Mouse (Mus musculus) liver, postnatal 0 days (tissue): Measurements from ENCODE around the gene Prss27. TPM values are rescaled to one million over a fixed set of nuclear protein-coding genes. Genes with fewer than 3 reads are reported as not detected.

Experiments
- ATAC-seq: fragments of 200-750 bp; cut with Nextera tagmentation; 2 replicates; pipeline ENCODE4 v1.8.0; 2017; ENCODE audit warnings: mild to moderate bottlenecking, moderate library complexity
- DNase-seq: peaks from one replicate; pipeline ENCODE4 v3.0.0-alpha.2; 2016
- H3K27ac ChIP-seq: fragments of 300-500 bp; sonication (generic); 2 replicates; pipeline ENCODE4 v1.5.1; 2014; ENCODE audit warnings: antibody characterized with exemption, moderate library complexity, mild to moderate bottlenecking, low read depth
- H3K27me3 ChIP-seq: fragments of 300-500 bp; sonication (generic); 2 replicates; pipeline ENCODE4 v1.6.1; 2014; ENCODE audit warnings: low read length, control low read depth, mixed read lengths; ENCODE audit not compliant: insufficient read depth
- H3K36me3 ChIP-seq: fragments of 300-500 bp; sonication (generic); replicated peaks from 2 replicates; pipeline ENCODE4 v1.6.1; 2014; ENCODE audit warnings: mild to moderate bottlenecking, control low read depth, low read length, moderate library complexity, mixed read lengths; ENCODE audit not compliant: insufficient read depth
- H3K4me1 ChIP-seq: fragments of 300-500 bp; sonication (generic); 2 replicates; pipeline ENCODE4 v1.6.1; 2014; ENCODE audit warnings: antibody characterized with exemption, mild to moderate bottlenecking, control low read depth; ENCODE audit not compliant: insufficient read depth
- H3K4me2 ChIP-seq: fragments of 300-500 bp; sonication (generic); 2 replicates; pipeline ENCODE4 v1.6.1; 2014; ENCODE audit warnings: low read depth, mild to moderate bottlenecking, low read length, moderate library complexity, mixed read lengths
- H3K4me3 ChIP-seq: fragments of 300-500 bp; sonication (generic); 2 replicates; pipeline ENCODE4 v1.5.1; 2014; ENCODE audit warnings: low read depth, low read length
- H3K9ac ChIP-seq: fragments of 300-500 bp; sonication (generic); replicated peaks from 2 replicates; pipeline ENCODE4 v1.6.1; 2014; ENCODE audit warnings: mild to moderate bottlenecking, moderate library complexity
- H3K9me3 ChIP-seq: fragments of 300-500 bp; sonication (generic); 2 replicates; pipeline ENCODE4 v1.6.1; 2016; ENCODE audit warnings: mild to moderate bottlenecking, control low read depth, low read length, mixed read lengths
- CTCF ChIP-seq: sonication (generic); IDR thresholded peaks from 2 replicates; pipeline ENCODE4 v1.5.1; 2016; ENCODE audit warnings: antibody characterized with exemption, low read depth
- EP300 ChIP-seq: IDR thresholded peaks from 2 replicates; pipeline ENCODE4 v1.6.1; 2016; ENCODE audit warnings: antibody characterized with exemption, low read depth, mild to moderate bottlenecking
- WGBS: fragments of 180-500 bp; shearing (Covaris S2); extraction: QIAGEN DNeasy Blood & Tissue Kit; methylation state at CpG from one replicate; pipeline ENCODE4 v1.1.7; 2014; ENCODE audit not compliant: insufficient replicate concordance; 5-methylcytosine and 5-hydroxymethylcytosine counted together
- polyA plus RNA-seq: library from polyadenylated mRNA; unstranded; fragments of >200 nt; fragmentation: Nextera tagmentation; extraction: Ambion mirVana; gene quantifications from 2 replicates; pipeline ENCODE4 v1.2.1, GENCODE M21; 2015

Prss27 gene
- polyA plus RNA-seq, 1 experiment from 2014 or later = not detected

DNA sequence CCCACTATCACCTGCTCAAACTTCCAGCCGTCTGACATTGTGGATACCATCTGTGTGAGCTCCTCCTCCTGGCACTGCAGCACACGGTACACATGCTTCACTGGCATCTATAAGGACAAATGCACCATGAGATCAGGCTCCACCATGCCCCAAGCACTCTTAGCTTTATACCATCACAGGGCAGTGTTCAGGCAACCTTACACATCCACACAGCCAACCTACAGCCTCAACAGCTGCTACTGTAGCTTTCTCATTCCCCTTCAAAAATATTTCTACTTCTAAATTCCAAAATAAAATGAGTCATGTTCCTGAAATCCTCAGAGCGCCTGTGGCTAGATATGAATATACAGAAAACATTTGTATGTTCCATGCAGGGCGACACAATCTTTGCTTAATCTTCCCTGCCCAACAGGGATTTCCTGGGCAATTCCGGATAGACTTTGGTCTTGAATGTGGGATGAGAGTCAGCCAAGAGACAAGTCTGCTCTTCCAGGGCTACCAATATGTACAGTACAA is 19.8 kb downstream of the Prss27 start:
- Histone ChIP-seq H3K36me3 (peaks cover 63% of the 10 kb centered on the region), H3K27ac (no peak overlapping the region), H3K9me3 (no peaks in the 10 kb centered on the region), H3K4me3 (no peak overlapping the region), H3K4me2 (no peak overlapping the region), H3K9ac (no peak overlapping the region), H3K4me1 (no peaks in the 10 kb centered on the region), H3K27me3 (no peaks in the 10 kb centered on the region)
- WGBS = 88% methylated on average over 5 of the region's 5 CpGs
- ATAC-seq = no peak
- DNase-seq = no peak
- TF ChIP-seq CTCF = no peak
- no peak for TF ChIP-seq EP300

DNA sequence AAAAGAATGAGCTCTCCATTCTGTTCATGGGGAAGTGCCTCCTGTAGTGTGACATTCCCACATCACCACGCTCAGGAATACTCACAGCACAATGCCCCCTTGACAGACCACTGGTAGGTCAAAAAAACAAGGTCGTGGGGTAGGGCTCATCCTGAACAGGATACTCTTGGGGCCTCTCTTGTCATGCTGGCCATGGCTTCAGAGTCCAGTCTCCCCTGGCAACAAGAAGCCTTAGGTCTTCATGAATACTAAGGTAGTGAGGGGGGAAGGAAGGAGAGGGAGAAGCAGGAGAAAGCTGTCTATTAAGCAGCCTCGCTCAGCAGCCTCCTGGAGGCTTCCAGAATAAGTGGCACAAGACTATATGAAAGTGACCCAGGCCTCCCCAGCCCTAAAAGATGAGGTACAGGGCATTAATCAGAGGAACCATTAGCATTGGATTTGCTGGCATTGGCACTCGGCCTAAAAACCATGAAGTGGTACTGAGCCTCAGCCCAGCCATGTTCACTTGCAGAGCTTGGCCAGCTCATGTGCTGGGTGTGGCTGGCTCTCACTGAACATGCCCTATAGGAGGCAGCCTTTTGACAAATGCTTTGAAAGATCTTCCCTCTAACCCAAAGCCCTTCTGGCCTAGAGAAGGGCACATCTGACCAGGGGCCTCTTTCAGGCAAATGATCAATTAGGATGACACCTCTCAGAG is 24.7 kb downstream of the Prss27 start:
- Histone ChIP-seq H3K27ac (no peak overlapping the region), H3K27me3 (no peaks in the 10 kb centered on the region), H3K36me3 (peaks cover 25% of the 10 kb centered on the region), H3K4me3 (no peak overlapping the region), H3K4me1 (no peaks in the 10 kb centered on the region), H3K9ac (no peak overlapping the region), H3K4me2 (no peak overlapping the region), H3K9me3 (no peaks in the 10 kb centered on the region)
- 77% methylated on average over 4 of the region's 4 CpGs for WGBS
- ATAC-seq = no peak
- no peak for DNase-seq
- TF ChIP-seq EP300 (no peak), CTCF (no peak)

DNA sequence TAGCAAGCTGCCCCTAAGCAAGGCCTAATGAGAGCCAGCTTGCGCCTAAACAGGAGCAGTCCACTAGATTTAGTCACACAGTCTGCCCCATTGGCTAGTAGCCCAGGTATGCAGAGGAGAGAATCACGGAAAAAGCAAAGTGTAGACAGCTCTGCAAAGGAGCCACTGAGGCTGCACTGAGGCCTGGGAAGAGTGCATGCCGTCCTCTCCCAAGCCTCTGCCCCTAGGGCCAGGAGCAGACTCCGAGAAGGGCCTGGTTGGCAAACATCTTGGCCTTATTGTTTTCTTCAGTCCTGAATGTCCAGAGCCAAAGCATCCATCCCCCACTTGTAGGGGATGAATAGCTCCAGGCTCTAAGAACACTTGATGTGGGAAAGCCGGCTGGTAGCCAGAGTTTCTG is 30.3 kb downstream of the Prss27 start:
- Histone ChIP-seq H3K4me3 (no peak overlapping the region), H3K27ac (no peak overlapping the region), H3K36me3 (no peaks in the 10 kb centered on the region), H3K4me2 (no peak overlapping the region), H3K9me3 (no peaks in the 10 kb centered on the region), H3K4me1 (peaks cover 11% of the 10 kb centered on the region), H3K27me3 (no peaks in the 10 kb centered on the region), H3K9ac (no peak overlapping the region)
- TF ChIP-seq CTCF = no peak
- TF ChIP-seq EP300 = no peak
- no peak for ATAC-seq
- 91% methylated on average over 5 of the region's 5 CpGs for WGBS
- no peak for DNase-seq

DNA sequence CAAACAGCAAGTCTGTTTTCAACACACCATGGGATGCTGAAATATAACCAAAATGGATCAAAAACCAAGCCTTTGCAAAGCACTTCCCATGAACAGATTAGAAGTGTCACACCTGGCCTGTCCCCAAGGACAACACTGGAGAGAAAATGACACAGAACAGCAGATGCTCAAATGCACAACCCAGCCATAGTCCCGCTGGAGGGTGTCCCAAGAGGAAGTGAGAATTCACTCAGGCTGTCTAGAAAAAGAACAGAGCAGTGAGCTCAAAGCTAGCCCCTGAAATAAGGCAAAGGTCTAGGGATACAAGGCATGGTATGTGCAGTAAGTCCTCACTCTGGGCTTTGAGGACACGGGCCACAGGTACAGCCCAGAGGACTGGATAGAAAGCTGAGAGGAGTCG is 31.6 kb downstream of the Prss27 start:
- DNase-seq (no peak), ATAC-seq (no peak)
- Histone ChIP-seq H3K27me3 (no peaks in the 10 kb centered on the region), H3K4me2 (no peak overlapping the region), H3K4me3 (no peak overlapping the region), H3K36me3 (no peaks in the 10 kb centered on the region), H3K9me3 (no peaks in the 10 kb centered on the region), H3K4me1 (peaks cover 11% of the 10 kb centered on the region), H3K27ac (no peak overlapping the region), H3K9ac (no peak overlapping the region)
- WGBS = 80% methylated on average over 3 of the region's 3 CpGs
- TF ChIP-seq EP300 = no peak
- TF ChIP-seq CTCF = no peak

DNA sequence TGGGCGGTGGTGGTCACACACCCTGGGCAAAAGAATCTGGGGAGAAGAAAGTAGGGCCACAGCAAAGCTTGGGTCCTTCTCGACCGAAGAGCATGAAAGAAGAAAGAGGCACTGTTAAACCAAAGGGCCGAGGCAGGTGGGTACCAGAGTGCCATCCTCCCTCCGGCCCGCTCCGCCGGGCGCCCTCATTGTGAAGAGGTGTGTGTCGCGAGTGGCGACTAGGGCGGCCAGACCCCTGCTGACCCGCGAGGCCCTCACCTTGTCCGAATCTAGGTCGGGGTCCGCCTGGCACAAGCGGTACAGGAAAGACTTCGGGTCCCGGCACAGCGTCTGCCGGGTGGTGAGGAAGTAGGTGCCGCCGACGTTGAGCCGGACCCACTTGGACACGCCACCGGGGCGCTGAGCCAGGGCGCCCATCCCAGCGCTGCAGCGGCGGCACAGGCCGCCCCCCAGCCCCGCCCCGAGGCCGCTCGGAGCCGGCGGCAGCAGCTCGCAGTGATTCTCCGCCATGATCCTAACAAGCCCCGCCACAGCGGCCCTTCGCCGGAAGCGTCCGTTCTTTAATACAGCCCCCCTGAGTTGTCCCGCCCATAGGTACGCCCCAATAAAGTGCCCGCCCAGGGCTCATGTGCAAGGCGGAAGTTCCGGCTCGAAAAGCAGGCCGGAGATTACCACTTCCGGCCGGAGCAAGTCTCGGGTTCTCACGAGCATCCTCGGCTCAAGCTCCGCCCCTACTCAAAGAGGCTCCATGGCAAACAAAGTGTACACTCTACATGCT is 35.2 kb downstream of the Prss27 start, which contains the start of gene Kctd5:
Kctd5 (minus strand) TSS at position 567 of the 778 bp plus-strand sequence.
- peak; percentile 99 for ATAC-seq
- Histone ChIP-seq H3K4me3 (peak within 1 kb of the TSS; percentile 85), H3K4me2 (peak within 1 kb of the TSS; percentile 65), H3K4me1 (peaks cover 11% of the 10 kb centered on the region), H3K27ac (peak within 1 kb of the TSS; percentile 78), H3K9ac (peak within 1 kb of the TSS; percentile 92), H3K27me3 (no peaks in the 10 kb centered on the region), H3K36me3 (peaks cover 11% of the 10 kb centered on the region), H3K9me3 (no peaks in the 10 kb centered on the region)
- under 1% methylated on average over 42 of the region's 62 CpGs for WGBS
- TF ChIP-seq EP300 (peak; percentile 84), CTCF (no peak)
- DNase-seq = peak; percentile 95

DNA sequence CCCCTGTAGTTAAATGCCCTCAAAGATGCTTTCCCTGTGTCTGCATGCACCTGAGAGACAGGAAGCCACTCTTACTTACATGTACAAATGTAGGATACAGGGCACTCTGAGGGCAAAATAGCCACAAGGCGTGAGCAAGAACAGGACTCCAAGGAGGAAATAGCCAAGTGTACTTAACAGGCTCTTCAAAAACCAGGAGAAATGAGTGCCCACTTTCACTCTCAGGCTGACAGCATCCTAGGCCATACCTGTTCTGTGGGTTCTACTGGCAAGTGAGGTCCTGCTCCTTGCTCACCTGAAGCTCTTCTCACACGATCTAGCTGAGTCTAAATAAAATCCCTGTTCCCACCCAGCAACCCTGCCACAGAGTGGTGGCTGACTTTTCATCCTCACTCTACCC is 39.2 kb downstream of the Prss27 start:
- ATAC-seq (no peak), DNase-seq (no peak)
- no peak overlapping the region for H3K4me3 ChIP-seq
- peaks cover 42% of the 10 kb centered on the region for H3K36me3 ChIP-seq
- TF ChIP-seq CTCF (no peak), EP300 (no peak)
- no peaks in the 10 kb centered on the region for H3K9me3 ChIP-seq
- H3K9ac ChIP-seq = no peak overlapping the region
- H3K27ac ChIP-seq = no peak overlapping the region
- no peaks in the 10 kb centered on the region for H3K27me3 ChIP-seq
- peaks cover 5% of the 10 kb centered on the region for H3K4me1 ChIP-seq
- no peak overlapping the region for H3K4me2 ChIP-seq
- 84% methylated on average over 2 of the region's 2 CpGs for WGBS
